Mouse (Mus musculus) lung, embryonic 15.5 days (tissue): ENCODE measurements around the gene Kank4. TPM values are rescaled to one million over a fixed set of nuclear protein-coding genes. Genes with fewer than 3 reads are reported as not detected.
"Not testable (repeated sequence)": the region's sequence is repeated elsewhere in the genome, so short reads cannot be mapped to it uniquely, and the experiment has no call there.

Source experiments
- ATAC-seq: fragments of 200-750 bp; cut with Nextera tagmentation; 2 replicates; pipeline ENCODE4 v1.8.0; 2017; ENCODE audit warnings: moderate number of reproducible peaks, borderline replicate concordance; ENCODE audit not compliant: low FRiP score, low TSS enrichment; ENCODE audit errors: extremely low read depth
- H3K27ac ChIP-seq: fragments of 300-500 bp; sonication (generic); 2 replicates; pipeline ENCODE4 v1.5.1; 2015; ENCODE audit warnings: moderate library complexity, mild to moderate bottlenecking, inconsistent platforms
- H3K27me3 ChIP-seq: fragments of 300-500 bp; sonication (generic); 2 replicates; pipeline ENCODE4 v1.6.1; 2015; ENCODE audit warnings: inconsistent platforms
- H3K36me3 ChIP-seq: fragments of 300-500 bp; sonication (generic); 2 replicates; pipeline ENCODE4 v1.6.1; 2015; ENCODE audit warnings: inconsistent platforms
- H3K4me1 ChIP-seq: fragments of 300-500 bp; sonication (generic); 2 replicates; pipeline ENCODE4 v1.6.1; 2015; ENCODE audit warnings: inconsistent platforms
- H3K4me2 ChIP-seq: fragments of 300-500 bp; sonication (generic); 2 replicates; pipeline ENCODE4 v1.6.1; 2015; ENCODE audit warnings: inconsistent platforms, mild to moderate bottlenecking, moderate library complexity
- H3K4me3 ChIP-seq: fragments of 300-500 bp; sonication (generic); 2 replicates; pipeline ENCODE4 v1.5.1; 2015; ENCODE audit warnings: mild to moderate bottlenecking, inconsistent platforms
- H3K9ac ChIP-seq: fragments of 300-500 bp; sonication (generic); 2 replicates; pipeline ENCODE4 v1.6.1; 2015; ENCODE audit warnings: inconsistent platforms
- H3K9me3 ChIP-seq: fragments of 300-500 bp; sonication (generic); 2 replicates; pipeline ENCODE4 v1.6.1; 2016; ENCODE audit warnings: inconsistent platforms
- whole genome bisulfite sequencing: fragments of 180-500 bp; shearing (Covaris S2); methylation state at CpG from one replicate; pipeline ENCODE4 v1.1.7; 2015; 5-methylcytosine and 5-hydroxymethylcytosine counted together
- polyA plus RNA-seq: library from polyadenylated mRNA; unstranded; fragments of >200 nt; fragmentation: Nextera tagmentation; extraction: Ambion mirVana; gene quantifications from 2 replicates; pipeline ENCODE4 v1.2.1, GENCODE M21; 2015

Kank4 gene
- polyA plus RNA-seq, 1 experiment from 2014 or later: 3.7 TPM

GRCm38 (mm10) chr4:98726590-98727237 is 90.6 kb downstream of the Kank4 start, which contains the start of gene L1td1:
TSS of gene L1td1 (plus strand) at chr4:98726734.
- H3K27me3 ChIP-seq: peaks cover 13% of the 10 kb centered on the region
- H3K9me3 ChIP-seq: no peaks in the 10 kb centered on the region
- H3K36me3 ChIP-seq: no peaks in the 10 kb centered on the region
- WGBS: 9% methylated on average over 29 of the region's 29 CpGs
- H3K9ac ChIP-seq: peak within 1 kb of the TSS; percentile 14
- peak within 1 kb of the TSS; percentile 30 for H3K4me3 ChIP-seq
- no peak within 1 kb of the TSS for H3K27ac ChIP-seq
- ATAC-seq: peak; percentile 44
- H3K4me2 ChIP-seq: peak within 1 kb of the TSS; percentile 59
- H3K4me1 ChIP-seq: peaks cover 13% of the 10 kb centered on the region

GRCm38 (mm10) chr4:98725439-98725838 is 91.9 kb downstream of the Kank4 start:
- Histone ChIP-seq H3K4me1 (peaks cover 13% of the 10 kb centered on the region), H3K27me3 (peaks cover 13% of the 10 kb centered on the region), H3K4me3 (no peak overlapping the region), H3K27ac (no peak overlapping the region), H3K4me2 (no peak overlapping the region), H3K36me3 (no peaks in the 10 kb centered on the region), H3K9me3 (no peaks in the 10 kb centered on the region), H3K9ac (no peak overlapping the region)
- no peak for ATAC-seq
- WGBS: 38% methylated on average over 4 of the region's 4 CpGs

- not testable (repeated sequence) for H3K9me3 ChIP-seq, H3K4me2 ChIP-seq, H3K27ac ChIP-seq, H3K36me3 ChIP-seq, H3K4me3 ChIP-seq, ATAC-seq, H3K9ac ChIP-seq
- H3K27me3 ChIP-seq: peaks cover 13% of the 10 kb centered on the region
- H3K4me1 ChIP-seq: peaks cover 13% of the 10 kb centered on the region
- WGBS: 90% methylated on average over 1 of the region's 1 CpGs
Observed at GRCm38 (mm10) chr4:98724682-98725081, 92.7 kb downstream of the Kank4 start.

- H3K9ac ChIP-seq: no peak overlapping the region
- no peak overlapping the region for H3K4me2 ChIP-seq
- H3K27me3 ChIP-seq: peaks cover 10% of the 10 kb centered on the region
- H3K27ac ChIP-seq: no peak overlapping the region
- no peaks in the 10 kb centered on the region for H3K36me3 ChIP-seq
- peaks cover 3% of the 10 kb centered on the region; the same call in 1 of the 2 replicates for H3K4me1 ChIP-seq
- H3K4me3 ChIP-seq: no peak overlapping the region
- 13% methylated on average over 8 of the region's 8 CpGs for WGBS
- no peak for ATAC-seq
- no peaks in the 10 kb centered on the region for H3K9me3 ChIP-seq
Observed at GRCm38 (mm10) chr4:98722454-98722853, 94.9 kb downstream of the Kank4 start.

GRCm38 (mm10) chr4:98718547-98718917 is 98.8 kb downstream of the Kank4 start:
- Histone ChIP-seq H3K36me3 (no peaks in the 10 kb centered on the region), H3K27me3 (no peaks in the 10 kb centered on the region), H3K27ac (no peak overlapping the region), H3K4me2 (no peak overlapping the region), H3K9ac (no peak overlapping the region), H3K9me3 (no peaks in the 10 kb centered on the region), H3K4me1 (no peaks in the 10 kb centered on the region), H3K4me3 (no peak overlapping the region)
- ATAC-seq: no peak
- WGBS: 78% methylated on average over 10 of the region's 10 CpGs

- no peaks in the 10 kb centered on the region for H3K27me3 ChIP-seq
- no peak overlapping the region for H3K27ac ChIP-seq
- no peak overlapping the region for H3K4me2 ChIP-seq
- no peak overlapping the region for H3K9ac ChIP-seq
- H3K4me3 ChIP-seq: no peak overlapping the region
- no peaks in the 10 kb centered on the region for H3K36me3 ChIP-seq
- ATAC-seq: no peak
- WGBS: 83% methylated on average over 17 of the region's 17 CpGs
- H3K4me1 ChIP-seq: no peaks in the 10 kb centered on the region
- no peaks in the 10 kb centered on the region for H3K9me3 ChIP-seq
Observed at GRCm38 (mm10) chr4:98717735-98718546, 99.4 kb downstream of the Kank4 start.

GRCm38 (mm10) chr4:98710891-98711290 is 106.4 kb downstream of the Kank4 start:
- no peaks in the 10 kb centered on the region for H3K36me3 ChIP-seq
- WGBS: 90% methylated on average over 8 of the region's 8 CpGs

More at GRCm38 (mm10) chr4:98710891-98711290, 106.4 kb downstream of the Kank4 start:
- Histone ChIP-seq H3K4me3 (no peak overlapping the region), H3K4me1 (no peaks in the 10 kb centered on the region), H3K9ac (no peak overlapping the region), H3K27ac (no peak overlapping the region), H3K4me2 (no peak overlapping the region), H3K27me3 (no peaks in the 10 kb centered on the region), H3K9me3 (no peaks in the 10 kb centered on the region)
- ATAC-seq: no peak

Other genes with a start within 250 kb of the Kank4 start
- 0.16 TPM in 1 of 2 replicates, not detected in the other for gene L1td1, start 90.8 kb downstream of the Kank4 start, polyA plus RNA-seq
- not detected in 2 replicates for gene I0C0044D17Rik, start 6.3 kb upstream of the Kank4 start, polyA plus RNA-seq
- gene Usp1, start 106.3 kb upstream of the Kank4 start, polyA plus RNA-seq: 106 and 119 TPM in 2 replicates
- 1.1 and 1.8 TPM in 2 replicates for gene Angptl3, start 213.4 kb upstream of the Kank4 start, polyA plus RNA-seq